Mouse (Mus musculus): Measurements from ENCODE around the gene Clrn2.

Clrn2 gene

DNA sequence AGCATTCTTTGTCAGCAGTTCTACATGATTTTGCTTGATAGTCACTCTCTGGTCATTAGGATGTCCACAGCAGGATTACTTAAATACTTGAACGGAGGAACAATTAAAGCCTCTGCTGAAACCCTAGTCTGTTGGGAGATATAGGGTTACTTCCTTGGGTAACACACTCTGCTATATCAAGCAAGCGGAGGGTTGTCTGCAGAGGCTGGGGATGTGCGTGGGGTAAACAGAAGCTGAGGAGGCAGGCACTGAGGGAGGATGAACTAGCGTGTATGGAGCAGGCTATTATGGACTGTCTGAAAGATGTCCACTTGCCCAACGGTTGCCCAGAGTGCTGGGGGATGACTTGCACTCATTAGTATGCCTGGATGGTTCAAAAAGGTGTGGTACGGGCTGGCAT is at the start of gene Clrn2:
Gene Clrn2 (plus strand): TSS at position 301 of the 400 bp plus-strand sequence.
- DNase-seq (ENCODE audit: low read depth, low spot score), result no peak

DNA sequence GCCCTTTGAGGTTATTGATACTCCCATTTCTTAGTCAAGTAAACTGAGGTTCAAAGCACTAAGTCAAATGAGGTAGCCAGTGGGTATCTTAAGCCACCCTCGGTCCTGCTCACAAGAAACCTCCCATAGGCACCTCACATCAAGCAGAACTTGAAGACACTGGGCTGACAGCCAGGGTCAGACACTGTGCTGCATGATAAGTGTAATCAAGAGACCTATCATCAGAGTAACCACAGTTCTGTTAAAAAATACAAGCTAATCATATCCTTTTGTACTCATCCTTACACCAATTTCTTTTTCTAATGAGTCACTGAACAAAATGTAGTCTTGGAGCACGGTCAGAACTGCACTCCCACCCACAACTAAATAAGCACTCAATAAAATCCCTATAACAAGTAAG is 47.4 kb upstream of the Clrn2 start:
- no peak for DNase-seq (ENCODE audit: low read depth, low spot score)

DNA sequence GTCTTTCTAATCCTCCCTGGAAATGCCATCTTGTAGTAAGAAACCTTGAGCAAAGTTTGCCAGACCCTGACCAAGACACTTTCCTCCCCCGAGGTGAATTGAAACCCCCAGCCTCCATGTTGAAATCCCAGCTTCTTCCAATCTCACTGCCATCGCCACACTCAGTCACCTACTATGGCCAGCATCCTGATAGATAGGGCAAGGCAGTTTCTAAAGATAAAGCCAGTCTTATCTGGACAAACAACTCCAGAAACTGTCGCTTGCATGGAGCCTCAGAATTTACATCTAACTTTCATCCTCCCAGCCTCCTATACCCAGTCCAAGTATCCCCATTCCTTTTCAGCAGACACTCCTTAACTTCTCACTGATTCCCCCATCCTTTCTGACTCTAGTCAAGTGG is 37.1 kb upstream of the Clrn2 start:
- DNase-seq (ENCODE audit: low read depth, low spot score), result no peak

DNA sequence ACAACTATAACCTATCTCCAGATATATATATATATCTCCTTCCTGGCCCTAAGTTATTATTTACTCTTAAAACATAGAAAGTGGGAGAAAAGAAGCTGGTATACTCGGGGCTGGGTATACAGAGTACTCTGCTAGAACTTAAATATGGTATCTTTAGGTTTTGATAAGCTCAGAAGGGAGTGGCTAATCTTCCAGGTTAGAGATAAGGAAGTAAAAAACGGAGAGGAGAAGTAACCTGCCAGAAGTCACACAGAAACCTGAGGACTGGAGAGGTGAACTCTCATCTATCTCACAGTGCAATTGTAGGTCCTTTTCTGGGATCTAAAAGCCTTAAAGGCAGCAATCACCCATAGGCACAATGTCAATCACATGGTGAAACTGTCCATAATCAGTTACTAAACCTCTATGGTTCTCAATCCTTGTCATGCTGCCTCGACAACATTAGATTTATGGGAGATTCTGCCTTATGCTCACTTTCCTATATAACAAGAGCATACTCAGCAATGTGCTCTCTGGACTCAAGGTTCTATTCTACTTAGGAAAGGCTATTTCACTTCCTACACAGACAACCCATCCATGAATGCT is 35.6 kb upstream of the Clrn2 start:
- DNase-seq (ENCODE audit: low read depth, low spot score), result no peak

DNA sequence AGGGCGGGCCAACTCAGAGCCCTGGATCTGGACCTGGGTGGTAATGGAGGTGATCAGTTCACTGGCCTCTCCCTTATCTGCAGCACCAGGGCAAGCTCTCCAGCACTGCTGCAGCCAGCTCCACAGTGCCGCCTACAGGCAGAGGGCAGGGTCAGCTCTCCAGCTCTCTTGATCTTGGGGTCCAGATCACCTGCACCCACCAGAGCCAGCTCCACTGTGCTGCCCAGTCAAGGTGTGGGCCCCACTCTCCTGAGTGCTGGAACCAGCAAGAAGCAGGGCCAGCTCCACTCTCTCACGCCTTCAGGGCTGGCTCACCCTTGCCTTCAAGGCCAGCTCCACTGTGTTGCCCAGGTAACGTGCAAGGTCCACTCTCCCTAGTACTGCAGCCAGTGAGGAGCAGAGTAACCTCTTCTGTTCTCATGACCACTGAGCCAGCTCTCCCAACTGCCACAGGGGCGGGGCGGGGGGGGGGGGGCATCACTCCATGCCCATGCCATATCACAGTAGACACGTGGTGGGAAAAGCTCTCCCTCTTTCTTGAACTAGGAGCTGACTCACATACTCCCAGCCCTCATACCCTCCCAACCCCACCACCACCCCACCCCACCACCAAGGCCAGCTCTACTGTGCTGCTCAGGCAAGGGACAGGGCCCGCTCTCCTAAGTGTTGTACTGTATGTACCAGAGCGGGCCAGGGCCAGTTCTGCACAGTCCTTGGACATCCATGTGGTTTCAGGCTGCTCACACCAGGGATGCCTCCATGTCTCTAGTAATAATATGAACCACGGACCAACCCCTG is 33.5 kb upstream of the Clrn2 start:
- DNase-seq (ENCODE audit: low read depth, low spot score), result peak; percentile 47

DNA sequence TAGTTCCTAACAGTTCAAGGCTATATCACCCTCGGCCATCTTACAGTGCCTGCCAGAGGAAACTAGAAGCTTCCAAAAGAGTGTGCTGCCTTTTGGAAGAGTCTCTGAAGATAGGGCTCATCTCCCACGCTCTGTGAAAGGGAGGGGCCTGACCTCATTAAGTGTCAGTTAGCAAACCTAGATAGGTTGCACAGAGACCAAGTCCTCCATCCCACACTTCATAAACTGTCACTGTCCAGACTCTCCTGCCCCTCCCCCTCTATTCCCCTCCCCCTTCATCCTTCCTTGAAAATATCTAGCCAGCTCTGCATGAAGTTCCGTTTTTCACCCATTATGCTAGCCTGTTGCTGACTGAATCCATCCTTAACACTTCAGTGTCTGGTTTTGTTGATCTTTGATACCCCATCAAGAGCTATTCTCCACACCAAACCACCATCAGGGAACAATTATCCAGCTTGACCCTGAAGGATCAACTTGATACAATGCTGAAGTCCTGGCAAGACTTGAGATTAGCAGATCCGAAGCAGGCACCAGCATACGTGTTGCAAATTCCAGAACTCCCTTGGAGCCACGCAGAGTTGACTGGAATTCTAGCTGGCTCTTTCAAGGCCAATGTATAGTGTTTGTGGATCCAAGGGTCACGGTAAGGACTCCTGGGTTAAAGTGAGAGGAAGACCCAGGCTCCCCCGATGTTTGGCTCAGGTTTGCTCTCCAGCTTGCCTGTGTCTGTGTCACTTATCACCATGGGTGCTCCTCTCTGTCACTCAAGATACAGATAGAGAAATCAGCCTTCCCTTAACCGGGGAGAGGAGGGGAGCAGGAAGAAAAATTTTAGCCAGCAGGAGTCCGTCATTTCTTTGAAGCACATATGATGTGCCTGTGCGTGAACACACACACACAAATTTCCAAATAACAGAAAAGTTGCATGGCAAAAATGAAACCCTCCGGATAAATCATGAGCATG is 31.4 kb upstream of the Clrn2 start:
- no peak for DNase-seq (ENCODE audit: low read depth, low spot score)

DNA sequence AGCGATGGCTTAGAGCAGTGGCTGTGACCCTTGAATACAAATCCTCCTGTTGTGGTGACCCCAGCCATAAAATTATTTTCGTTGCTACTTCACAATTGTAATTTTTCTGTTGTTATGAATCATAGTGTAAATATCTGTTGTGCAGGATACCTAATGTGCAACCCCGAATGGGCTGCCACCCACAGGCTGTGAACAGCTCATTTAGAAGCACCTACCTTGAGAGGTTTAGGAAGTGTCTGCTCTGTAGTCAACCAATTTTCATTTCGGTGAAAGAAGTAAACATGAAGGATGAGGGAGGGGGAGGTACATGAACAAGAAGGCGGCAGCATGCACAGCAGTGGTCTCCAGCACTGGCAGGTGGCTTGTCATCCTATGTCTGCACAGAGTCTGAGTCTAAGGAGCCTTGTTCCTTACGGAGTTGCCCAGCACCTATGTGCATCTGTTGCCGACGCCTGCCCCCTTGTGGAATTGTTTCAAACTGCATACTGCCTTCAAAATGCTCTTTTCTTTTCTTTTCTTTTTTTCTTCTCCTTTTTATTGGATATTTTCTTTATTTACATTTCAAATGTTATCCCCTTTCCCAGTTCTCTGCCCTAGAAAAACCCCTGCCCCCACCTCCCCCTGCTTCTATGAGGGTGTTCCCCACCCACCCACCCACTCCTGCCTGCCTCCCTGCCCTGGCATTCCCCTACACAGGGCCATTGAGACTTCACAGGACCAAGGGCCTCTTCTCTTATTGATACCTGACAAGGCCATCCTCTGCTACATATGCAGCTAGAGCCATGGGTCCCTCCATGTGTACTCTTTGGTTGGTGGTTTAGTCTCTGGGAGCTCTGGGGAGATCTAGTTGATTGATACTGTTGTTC is 29.3 kb upstream of the Clrn2 start:
- peak; percentile 58 for DNase-seq (ENCODE audit: low read depth, low spot score)

DNA sequence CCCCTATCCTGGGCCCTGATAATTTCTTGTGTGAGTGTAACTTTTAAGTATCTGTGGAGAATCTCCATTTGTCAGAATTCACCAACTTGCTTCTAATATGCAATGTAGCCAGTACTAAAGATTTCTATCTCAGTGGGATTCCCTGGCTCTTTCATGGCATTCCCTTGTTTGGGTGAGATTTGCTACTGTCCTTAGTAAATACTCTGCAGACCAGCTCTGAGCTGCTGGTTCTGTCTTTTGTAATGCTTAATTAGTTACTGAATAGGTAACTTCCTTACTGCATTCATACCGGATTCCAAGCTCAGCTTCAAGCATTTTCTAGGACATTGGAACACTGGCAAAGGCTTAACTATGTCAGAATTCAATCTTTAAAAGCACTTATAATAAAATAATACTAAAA is 27.8 kb upstream of the Clrn2 start:
- peak; percentile 60 for DNase-seq (ENCODE audit: low read depth, low spot score)

DNA sequence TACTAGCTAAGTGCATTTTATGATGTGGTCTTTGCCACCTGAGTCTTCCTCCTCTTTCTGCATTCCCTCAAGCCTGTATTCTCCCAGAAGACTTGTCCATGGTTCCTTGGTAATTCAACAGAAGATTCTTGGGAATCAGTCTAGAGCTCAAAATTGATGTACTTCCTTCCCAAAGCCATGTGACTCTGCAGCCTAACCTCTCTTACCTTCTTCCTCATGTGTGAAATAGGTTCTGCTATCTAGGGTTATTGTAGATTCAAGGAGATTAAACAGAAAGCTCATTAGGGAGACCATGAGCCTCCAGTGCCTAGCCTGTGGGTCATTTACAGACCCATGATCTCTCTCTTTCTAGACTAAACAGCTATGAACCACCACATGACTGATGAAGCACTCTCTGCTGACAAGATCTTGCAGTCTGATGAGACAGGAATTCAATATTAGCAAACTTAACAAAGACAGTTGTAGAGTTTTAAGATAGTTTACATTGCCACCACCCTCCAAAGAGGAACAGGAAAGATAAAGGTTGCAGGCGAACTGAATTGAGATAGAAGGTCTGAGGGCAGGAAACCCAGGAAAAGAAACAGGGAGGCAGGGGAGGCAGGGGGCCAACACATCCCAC is 27.0 kb upstream of the Clrn2 start:
- no peak for DNase-seq (ENCODE audit: low read depth, low spot score)

DNA sequence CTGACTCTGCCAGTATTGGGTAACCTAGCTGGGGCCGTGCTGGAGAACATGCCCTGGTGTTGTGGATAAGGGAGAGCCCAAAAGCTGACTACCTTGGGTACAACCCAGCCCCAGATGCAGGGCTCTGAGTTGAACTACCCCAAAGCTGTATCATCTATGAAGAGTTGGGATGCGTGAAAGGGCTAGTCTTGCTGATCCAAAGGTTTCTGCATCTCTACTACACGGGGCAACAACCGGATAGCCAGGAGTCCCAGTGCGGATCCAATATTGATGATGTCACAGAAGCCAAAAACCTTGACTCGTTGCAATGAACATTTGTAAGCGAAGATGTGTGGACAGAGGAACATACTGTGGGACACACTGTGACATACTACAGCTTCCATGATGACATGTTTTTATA is 25.7 kb upstream of the Clrn2 start:
- no peak for DNase-seq (ENCODE audit: low read depth, low spot score)

DNA sequence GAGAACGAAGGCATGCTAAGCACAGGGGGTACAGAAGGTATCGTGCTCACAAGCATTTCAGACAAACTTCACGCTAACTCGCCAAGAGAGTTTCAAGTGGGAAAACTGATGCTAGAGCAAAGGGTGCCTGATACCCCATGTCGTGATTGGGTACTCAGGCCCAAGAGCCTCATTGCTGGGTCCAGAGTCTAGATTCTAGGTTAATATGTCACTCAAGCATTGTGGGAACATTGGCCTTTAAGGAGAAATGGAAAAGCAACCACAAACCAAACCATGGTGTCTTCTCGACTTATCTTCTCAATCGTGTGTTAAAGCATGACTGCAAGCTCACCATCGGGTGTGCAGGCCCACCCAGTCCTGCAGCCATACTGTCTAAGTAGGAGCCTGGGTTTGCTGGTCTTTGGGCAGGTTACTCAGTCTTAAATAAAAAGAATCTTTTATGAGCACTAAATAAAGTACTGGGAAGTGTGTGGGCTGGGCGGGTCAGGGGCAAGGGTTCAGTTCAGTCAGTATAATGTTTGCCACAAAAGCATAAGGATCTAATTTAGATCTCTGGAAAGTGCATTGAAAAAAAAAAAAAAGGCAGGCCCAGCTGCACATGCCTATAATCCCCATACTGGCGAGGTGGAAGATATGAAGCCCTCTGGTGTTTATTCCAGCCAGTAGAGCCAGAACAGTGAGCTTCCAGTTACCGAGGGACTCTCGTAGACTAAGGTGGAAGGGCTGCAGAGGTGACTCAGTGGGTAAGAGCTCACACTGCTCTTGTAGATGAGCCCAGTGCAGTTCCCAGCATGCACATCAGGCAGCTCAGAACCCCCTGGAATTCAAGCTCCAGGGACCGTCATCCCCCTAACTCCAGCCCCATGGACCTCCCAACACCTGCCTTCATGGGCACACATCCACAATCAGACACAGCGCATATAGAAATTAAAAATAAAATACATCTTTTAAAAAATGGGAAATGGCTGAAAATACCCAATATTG is 17.3 kb upstream of the Clrn2 start:
- DNase-seq (ENCODE audit: low read depth, low spot score), result no peak

DNA sequence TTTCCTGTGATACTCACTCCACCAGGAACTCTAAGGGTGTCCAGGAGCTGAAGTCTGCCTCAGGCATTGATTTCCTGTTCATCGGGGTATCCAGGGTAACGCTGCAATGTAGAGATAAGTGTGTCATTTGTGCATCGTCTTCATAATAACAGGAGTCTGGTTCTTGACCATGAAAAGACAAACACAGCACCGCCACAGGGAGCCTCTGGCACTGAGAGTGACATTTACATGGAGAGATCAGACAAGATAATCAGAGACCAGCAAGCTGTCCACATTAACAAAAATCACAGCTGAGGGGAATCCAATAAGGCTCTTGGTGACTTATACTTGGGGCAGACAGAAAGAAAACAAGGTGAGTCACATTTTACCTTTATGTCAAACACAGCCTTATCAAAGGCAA is 15.7 kb upstream of the Clrn2 start:
- no peak for DNase-seq (ENCODE audit: low read depth, low spot score)

DNA sequence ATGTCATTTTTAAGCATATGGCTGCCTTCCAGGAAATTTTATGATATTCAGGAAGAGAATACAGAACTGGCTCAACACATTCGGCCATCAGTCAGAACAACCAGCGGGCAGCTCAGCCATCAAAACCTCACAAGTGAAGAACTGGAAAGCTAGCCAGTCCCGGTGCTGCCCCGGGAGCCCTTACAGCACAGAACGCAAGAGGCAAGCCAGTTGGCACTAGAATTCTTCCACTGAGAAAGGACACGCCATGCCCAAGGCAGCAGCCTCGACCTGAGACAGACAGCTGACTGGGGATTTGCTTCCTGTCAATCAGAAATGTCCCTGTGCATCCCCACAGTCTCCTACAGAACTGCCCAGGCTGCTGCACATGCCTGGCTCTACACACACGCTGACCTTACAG is 15.2 kb upstream of the Clrn2 start:
- DNase-seq (ENCODE audit: low read depth, low spot score), result no peak

DNA sequence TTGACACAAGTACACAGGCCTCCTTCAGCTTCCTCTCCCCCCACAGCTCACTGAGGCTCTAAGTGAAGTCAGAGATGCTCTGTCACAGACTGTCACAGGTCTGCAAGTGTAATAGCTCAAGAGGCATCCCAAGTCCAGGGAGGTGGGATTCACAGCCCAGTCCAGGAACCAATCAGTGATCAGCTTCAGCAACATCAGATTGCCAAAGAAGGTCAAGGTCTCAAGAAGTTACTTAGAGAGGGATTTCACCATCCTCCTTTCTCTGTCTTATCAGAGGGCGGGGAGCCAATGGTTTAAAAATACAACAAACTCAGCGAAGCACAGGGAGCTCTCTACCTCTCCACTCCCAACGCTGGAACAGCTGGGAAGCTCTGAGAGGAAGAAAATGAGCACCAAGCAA is 12.4 kb upstream of the Clrn2 start:
- DNase-seq (ENCODE audit: low read depth, low spot score), result no peak

DNA sequence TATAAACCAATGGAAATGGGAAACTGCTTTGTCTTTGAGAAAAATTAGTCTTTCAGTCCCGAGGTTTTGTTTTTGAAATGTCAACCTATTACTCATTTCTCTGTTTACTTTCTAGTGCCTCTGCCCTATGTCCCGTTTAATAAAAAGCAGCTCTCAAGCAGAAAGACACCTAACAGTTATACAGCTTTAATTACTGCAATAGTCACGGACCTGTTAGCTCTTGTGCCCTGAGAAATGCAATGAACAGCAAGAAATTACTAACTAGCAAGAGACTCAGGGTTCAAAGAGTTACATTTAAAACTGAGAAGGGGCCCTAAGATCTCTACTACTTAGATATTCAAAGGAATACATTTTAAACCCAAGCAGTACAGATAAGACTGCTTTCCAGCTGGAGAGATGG is 11.8 kb upstream of the Clrn2 start:
- no peak for DNase-seq (ENCODE audit: low read depth, low spot score)

DNA sequence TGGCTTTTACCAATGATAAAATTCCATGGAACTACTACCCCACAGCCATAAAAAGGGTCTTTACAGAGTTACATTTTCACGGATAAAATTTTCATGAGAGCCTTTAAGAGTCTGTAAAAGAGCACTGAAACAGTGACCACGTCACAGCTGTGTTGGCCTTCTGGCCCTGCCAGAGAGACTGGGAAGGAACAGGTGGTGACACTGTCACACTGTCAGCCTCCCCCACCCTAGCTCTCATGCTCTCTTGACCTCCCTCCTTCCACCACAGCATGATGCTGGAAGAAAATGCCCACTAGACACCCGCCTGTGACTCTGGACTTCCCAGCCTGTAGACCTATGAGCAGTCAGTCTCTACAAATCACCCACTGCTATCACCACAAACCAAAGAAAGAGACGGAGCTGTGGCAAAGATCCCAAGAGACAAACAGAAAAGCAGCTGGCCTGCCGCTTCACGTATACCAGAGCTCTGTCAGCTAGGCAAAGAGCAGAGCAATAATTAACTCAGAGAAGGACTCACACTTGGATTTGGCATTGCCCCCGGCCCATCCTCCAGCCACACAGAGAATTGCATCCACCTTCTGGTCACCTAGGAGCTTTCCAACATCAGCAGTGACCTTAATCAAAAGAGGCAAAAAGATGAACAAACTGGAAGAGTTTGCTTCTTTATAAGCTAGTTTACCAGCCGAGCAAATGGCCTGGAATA is 9.3 kb upstream of the Clrn2 start:
- no peak for DNase-seq (ENCODE audit: low read depth, low spot score)

DNA sequence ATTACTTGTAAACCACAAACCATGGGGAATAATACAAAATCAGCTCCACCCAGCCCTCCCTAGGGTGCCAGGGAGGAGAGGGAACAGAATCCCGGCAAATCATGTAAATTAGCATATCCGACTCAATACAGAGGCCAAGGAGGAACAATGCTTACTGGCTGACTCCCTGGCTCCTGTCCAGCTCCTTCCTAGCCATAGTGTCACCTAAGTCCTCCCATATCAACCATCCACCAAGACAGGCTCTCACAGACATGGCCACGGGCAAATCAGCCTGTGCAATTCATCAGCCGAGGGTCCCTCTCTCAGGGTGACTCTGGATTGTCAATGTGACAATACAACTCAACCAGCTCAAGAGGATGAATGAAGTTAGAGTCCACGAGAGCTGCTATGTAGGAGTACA is 4.9 kb upstream of the Clrn2 start:
- DNase-seq (ENCODE audit: low read depth, low spot score), result peak; percentile 8

DNA sequence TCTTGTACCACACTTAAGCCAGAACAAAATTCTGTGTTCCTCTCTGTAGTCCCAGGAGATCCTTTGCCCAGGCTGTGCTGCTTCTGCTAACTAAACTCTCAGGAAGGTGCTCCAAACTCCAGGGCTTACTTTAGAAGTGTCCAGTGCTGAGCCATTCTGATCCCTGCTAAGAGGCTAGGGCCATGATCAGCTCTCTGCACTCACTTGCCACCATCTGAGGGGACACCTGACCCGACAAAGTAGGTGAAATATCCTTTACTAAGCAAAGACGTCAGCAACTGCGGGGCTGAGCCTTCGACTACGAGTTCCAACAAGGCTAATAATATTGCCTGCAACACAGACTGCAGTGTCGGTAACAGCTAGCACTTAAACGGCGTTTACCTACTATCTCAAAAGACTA is 4.3 kb upstream of the Clrn2 start:
- DNase-seq (ENCODE audit: low read depth, low spot score), result no peak

Data from ES-CJ7 (cell line).